Mouse (Mus musculus) liver, embryonic 14.5 days (tissue): Measurements from ENCODE around the gene Ddost. TPM values are rescaled to one million over a fixed set of nuclear protein-coding genes. Genes with fewer than 3 reads are reported as not detected.

Experiments used
- ATAC-seq: fragments of 200-750 bp; cut with Nextera tagmentation; 2 replicates; pipeline ENCODE4 v1.8.0; 2017; ENCODE audit warnings: moderate number of reproducible peaks, mild to moderate bottlenecking, moderate library complexity; ENCODE audit not compliant: insufficient read depth
- DNase-seq, 3 experiments: peaks; one replicate each; pipeline ENCODE4 v3.0.0-alpha.2; 2012 to 2013; ENCODE audit warnings: low read depth in 3 of 3, low spot score in 3 of 3
- H3K27ac ChIP-seq: fragments of 300-500 bp; sonication (generic); 2 replicates; pipeline ENCODE4 v1.5.1; 2014; ENCODE audit warnings: moderate library complexity, mild to moderate bottlenecking, control low read depth, inconsistent platforms
- H3K27me3 ChIP-seq: fragments of 300-500 bp; sonication (generic); 2 replicates; pipeline ENCODE4 v1.6.1; 2014; ENCODE audit warnings: mild to moderate bottlenecking, low read length, moderate library complexity; ENCODE audit not compliant: control insufficient read depth, insufficient read depth
- H3K36me3 ChIP-seq: fragments of 300-500 bp; sonication (generic); replicated peaks from 2 replicates; pipeline ENCODE4 v1.6.1; 2014; ENCODE audit warnings: low read depth; ENCODE audit not compliant: control insufficient read depth, insufficient read depth
- H3K4me1 ChIP-seq, 2 experiments: fragments of 200-500 bp in 1 of 2; fragments of 300-500 bp in 1 of 2; sonication (generic) in 1 of 2; replicated peaks; 2 replicates each; pipeline ENCODE4 v1.6.1; 2012 to 2014; ENCODE audit warnings: antibody characterized with exemption in 1 of 2, inconsistent platforms in 1 of 2, low read length in 1 of 2; ENCODE audit not compliant: control insufficient read depth in 2 of 2, insufficient read depth in 2 of 2
- H3K4me2 ChIP-seq: fragments of 300-500 bp; sonication (generic); 2 replicates; pipeline ENCODE4 v1.6.1; 2014; ENCODE audit warnings: low read depth, mild to moderate bottlenecking, control low read depth, moderate library complexity
- H3K4me3 ChIP-seq, 2 experiments: fragments of 200-500 bp in 1 of 2; fragments of 300-500 bp in 1 of 2; sonication (generic) in 1 of 2; 2 replicates each; pipeline ENCODE4 v1.5.1; 2012 to 2014; ENCODE audit warnings: low read depth in 2 of 2, low read length in 2 of 2, mild to moderate bottlenecking in 2 of 2, control low read depth in 1 of 2, inconsistent platforms in 1 of 2, moderate library complexity in 1 of 2; ENCODE audit not compliant: insufficient read depth in 1 of 2
- H3K9ac ChIP-seq: fragments of 300-500 bp; sonication (generic); replicated peaks from 2 replicates; pipeline ENCODE4 v1.6.1; 2014; ENCODE audit warnings: mild to moderate bottlenecking, control low read depth, moderate library complexity
- H3K9me3 ChIP-seq: fragments of 300-500 bp; sonication (generic); 2 replicates; pipeline ENCODE4 v1.6.1; 2016; ENCODE audit warnings: low read length, mixed read lengths; ENCODE audit not compliant: control insufficient read depth
- CTCF ChIP-seq: IDR thresholded peaks from 2 replicates; pipeline ENCODE4 v1.5.1; 2016; ENCODE audit warnings: antibody characterized with exemption, low read depth, control low read depth
- EP300 ChIP-seq: IDR thresholded peaks from 2 replicates; pipeline ENCODE4 v1.6.1; 2016; ENCODE audit warnings: antibody characterized with exemption, low read depth
- WGBS: fragments of 180-500 bp; shearing (Covaris S2); extraction: QIAGEN DNeasy Blood & Tissue Kit; methylation state at CpG from one replicate; pipeline ENCODE4 v1.1.7; 2014; ENCODE audit not compliant: insufficient replicate concordance; 5-methylcytosine and 5-hydroxymethylcytosine counted together
- polyA plus RNA-seq, 2 experiments: library from polyadenylated mRNA; depleted of rRNA in 1 of 2; stranded (reverse) in 1 of 2; unstranded in 1 of 2; fragments of >200 nt; fragmentation: Nextera tagmentation in 1 of 2; extraction: Ambion mirVana in 1 of 2; gene quantifications; 2 replicates each; pipeline versions ENCODE4 v1.2.1 to v1.2.3; 2012 to 2014

Ddost gene
- 83.1 and 91.7 TPM in 2 replicates for polyA plus RNA-seq (2012; rRNA removed)
- 135 and 141 TPM in 2 replicates for polyA plus RNA-seq (2014; fragmentation: Nextera tagmentation; extraction: Ambion mirVana)

DNA sequence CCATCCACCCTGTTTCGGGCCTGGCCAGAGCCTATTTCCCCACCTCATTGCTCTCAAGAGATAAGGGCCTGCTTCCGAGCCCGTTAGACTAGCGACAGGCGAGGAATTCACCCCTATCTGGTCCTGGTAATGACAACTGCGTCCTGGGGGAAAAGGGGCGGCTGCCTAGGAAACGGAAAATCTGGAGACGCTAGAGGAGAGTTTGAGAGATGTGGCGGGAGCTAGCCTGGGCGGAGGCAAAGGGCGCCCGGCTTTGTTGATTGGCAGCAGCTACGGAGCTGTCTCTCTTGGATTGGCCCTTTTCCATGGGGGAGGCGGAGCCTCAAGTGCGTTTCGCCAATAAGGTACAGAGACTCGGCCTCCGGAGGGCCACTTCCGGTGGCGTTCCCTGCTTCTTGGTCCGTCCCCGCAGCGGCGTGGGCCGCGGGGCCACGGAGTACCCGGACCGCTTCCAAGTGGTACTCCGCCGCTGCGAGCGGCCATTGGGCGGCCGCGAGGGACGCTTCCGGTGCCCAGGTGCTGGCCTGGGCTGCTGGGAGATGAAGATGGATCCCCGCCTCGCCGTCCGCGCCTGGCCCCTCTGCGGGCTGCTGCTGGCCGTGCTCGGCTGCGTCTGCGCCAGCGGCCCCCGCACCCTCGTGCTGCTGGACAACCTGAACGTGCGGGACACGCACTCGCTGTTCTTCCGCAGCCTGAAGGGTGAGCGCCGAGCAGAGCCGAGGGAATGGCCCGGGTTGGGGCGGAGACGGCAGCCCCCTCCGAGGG lies at the start of gene Ddost:
Gene Ddost (plus strand): TSS at position 391 of the 765 bp plus-strand sequence.
- ATAC-seq (peak; percentile 98), DNase-seq (peak; percentile 99)
- peaks cover 4 to 17% of the 10 kb centered on the region in 2 experiments for H3K4me1 ChIP-seq
- WGBS, result under 1% methylated on average over 64 of the region's 64 CpGs
- TF ChIP-seq EP300 (0 out of 2 replicates have a peak, but pooled peaks have one; percentile 3), CTCF (no peak)
- no peaks in the 10 kb centered on the region for H3K9me3 ChIP-seq
- H3K4me3 ChIP-seq, result peak within 1 kb of the TSS; percentile 92 to 93
- peak within 1 kb of the TSS; percentile 90 for H3K9ac ChIP-seq
- peak within 1 kb of the TSS; percentile 82 for H3K4me2 ChIP-seq
- peaks cover 13% of the 10 kb centered on the region for H3K36me3 ChIP-seq
- H3K27me3 ChIP-seq, result no peaks in the 10 kb centered on the region
- H3K27ac ChIP-seq, result peak within 1 kb of the TSS; percentile 70

DNA sequence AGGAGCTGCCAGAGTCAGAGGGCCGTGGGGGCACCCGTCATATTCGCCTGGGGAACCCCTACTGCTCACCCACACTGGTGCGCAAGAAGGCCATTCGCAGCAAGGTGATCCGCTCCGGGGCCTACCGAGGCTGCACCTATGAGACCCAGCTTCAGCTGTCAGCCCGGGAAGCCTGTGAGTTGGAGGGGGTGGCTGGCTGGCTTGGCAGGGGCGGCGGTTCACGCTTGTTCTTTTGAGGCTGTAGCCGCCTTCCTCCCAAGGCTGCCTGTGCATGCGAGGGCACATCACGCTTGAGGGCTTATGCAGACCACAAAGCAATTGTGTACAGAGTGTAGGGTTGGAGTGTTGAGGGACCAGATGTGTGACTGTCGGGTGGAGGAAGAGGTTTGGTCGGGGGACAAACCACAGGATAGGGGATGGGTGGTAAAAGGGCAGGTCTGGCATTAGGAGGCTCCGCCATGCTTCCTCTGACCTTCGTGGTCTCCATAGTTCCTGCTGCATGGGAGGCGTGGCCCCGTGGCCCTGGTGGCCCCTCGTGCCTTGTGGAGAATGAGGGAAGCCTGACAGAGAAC lies 47.3 kb upstream of the Ddost start:
- no peak for TF ChIP-seq CTCF
- TF ChIP-seq EP300, result no peak
- no peak for ATAC-seq
- no peak for DNase-seq
- Histone ChIP-seq H3K4me3 (no peak overlapping the region), H3K36me3 (no peaks in the 10 kb centered on the region), H3K4me2 (no peak overlapping the region), H3K27ac (no peak overlapping the region), H3K4me1 (no peaks in the 10 kb centered on the region), H3K27me3 (peaks cover 2% of the 10 kb centered on the region; the same call in 1 of the 2 replicates), H3K9me3 (no peaks in the 10 kb centered on the region), H3K9ac (no peak overlapping the region)
- WGBS, result 36% methylated on average over 22 of the region's 22 CpGs

DNA sequence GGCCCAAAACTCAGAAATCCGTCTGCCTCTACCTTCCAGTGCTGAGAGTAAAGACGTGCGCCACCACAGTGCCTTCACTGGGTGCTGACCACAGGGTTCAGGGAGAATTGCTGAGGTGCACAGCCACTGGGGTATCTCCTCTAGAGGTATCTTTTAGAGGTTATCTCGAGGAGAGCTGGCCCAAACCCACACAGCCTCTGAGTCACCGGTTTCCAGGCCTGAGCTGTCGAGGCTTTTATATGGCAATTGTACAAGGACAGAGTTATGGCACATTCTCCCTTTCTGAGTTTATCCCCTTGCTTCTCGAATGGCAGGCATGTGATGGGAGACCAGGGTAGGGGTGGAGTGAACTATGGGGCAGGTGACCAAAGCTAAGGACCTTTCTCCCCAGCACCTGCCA lies 45.9 kb upstream of the Ddost start:
- no peaks in the 10 kb centered on the region for H3K9me3 ChIP-seq
- no peak overlapping the region for H3K4me2 ChIP-seq
- H3K9ac ChIP-seq, result no peak overlapping the region
- no peak overlapping the region for H3K4me3 ChIP-seq
- no peak for ATAC-seq
- peaks cover 0 to 4% of the 10 kb centered on the region in 2 experiments; a peak in 1 of 4 replicates for H3K4me1 ChIP-seq
- TF ChIP-seq CTCF (no peak), EP300 (no peak)
- H3K27me3 ChIP-seq, result no peaks in the 10 kb centered on the region; the same call in 1 of the 2 replicates
- H3K27ac ChIP-seq, result no peak overlapping the region
- 54% methylated on average over 7 of the region's 7 CpGs for WGBS
- DNase-seq, result no peak
- no peaks in the 10 kb centered on the region for H3K36me3 ChIP-seq

DNA sequence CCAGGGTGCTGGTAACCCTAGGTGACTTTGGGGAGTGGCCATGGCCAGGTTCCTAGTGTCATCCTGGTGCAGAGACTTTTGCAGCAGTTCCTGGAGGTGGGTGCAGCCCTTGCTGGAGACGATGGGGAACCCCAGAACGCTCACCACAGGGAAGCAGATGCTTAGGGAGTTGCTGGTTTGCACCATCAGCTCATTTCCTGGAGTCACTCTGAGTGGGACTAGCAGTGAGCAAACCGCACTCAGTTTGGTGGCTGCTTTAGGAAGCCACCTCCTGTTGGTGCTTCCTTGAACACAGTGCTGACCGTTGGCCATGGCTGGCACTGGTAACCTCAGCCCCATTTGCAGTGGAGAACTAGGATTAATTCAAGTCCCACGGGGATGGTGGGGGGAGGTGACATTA lies 45.0 kb upstream of the Ddost start:
- Histone ChIP-seq H3K27ac (no peak overlapping the region), H3K27me3 (no peaks in the 10 kb centered on the region; the same call in none of the 2 replicates), H3K4me2 (no peak overlapping the region), H3K4me1 (peaks cover 0 to 4% of the 10 kb centered on the region in 2 experiments; a peak in 1 of 4 replicates), H3K36me3 (no peaks in the 10 kb centered on the region), H3K4me3 (no peak overlapping the region), H3K9me3 (no peaks in the 10 kb centered on the region), H3K9ac (no peak overlapping the region)
- TF ChIP-seq EP300, result no peak
- TF ChIP-seq CTCF, result no peak
- DNase-seq (no peak), ATAC-seq (no peak)
- 26% methylated on average over 5 of the region's 5 CpGs for WGBS
